Comparison of ENCODE assay signal across 21 mouse cellular contexts in genomic region chr1:97761477-97761876, GRCm38 (mm10). TPM values are rescaled to one million over a fixed set of nuclear protein-coding genes. Genes with fewer than 3 reads are reported as not detected.
DNase-seq lines count a peak whose midpoint lies in the region; ATAC-seq lines count a peak whose summit lies in the region.
"Had no signal": no experiment of that assay in that cellular context is flagged by ENCODE, and none has a peak within 500 bp of the region (broad histone marks: within the 10 kb centered on the region; RNA-seq: fewer than 3 reads in every experiment).

No protein-coding gene starts in this region.

- WGBS in heart, embryonic 12.5 days: 45% methylated on average over 6 of the region's 6 CpGs
- 82% methylated on average over 6 of the region's 6 CpGs for WGBS in forebrain, embryonic 13.5 days

- intact Hi-C loops in heart, postnatal 10 days (cut with DNase I): loop anchor here (5.0 kb wide), 1 partner anchor 36 kb away; no protein-coding TSS in a partner anchor

- H3K27me3 ChIP-seq in heart, embryonic 12.5 days (replicated peaks): no peaks in the 10 kb centered on the region
- H3K27me3 ChIP-seq in forebrain, embryonic 13.5 days: no peaks in the 10 kb centered on the region
- H3K27me3 ChIP-seq: embryonic facial prominence, embryonic 12.5 days; hindbrain, embryonic 12.5 days; liver, embryonic 13.5 days; midbrain, embryonic 12.5 days had no signal

- H3K9ac ChIP-seq in heart, embryonic 12.5 days: no peak overlapping the region
- H3K9ac ChIP-seq in forebrain, embryonic 13.5 days: no peak overlapping the region
- H3K9ac ChIP-seq: embryonic facial prominence, embryonic 12.5 days; hindbrain, embryonic 12.5 days; liver, embryonic 13.5 days; midbrain, embryonic 12.5 days had no signal

- H3K9me3 ChIP-seq in heart, embryonic 12.5 days (replicated peaks): no peaks in the 10 kb centered on the region
- no peaks in the 10 kb centered on the region for H3K9me3 ChIP-seq in forebrain, embryonic 13.5 days (replicated peaks)
- H3K9me3 ChIP-seq: embryonic facial prominence, embryonic 12.5 days; hindbrain, embryonic 12.5 days; liver, embryonic 13.5 days; midbrain, embryonic 12.5 days had no signal

- H3K4me2 ChIP-seq in heart, embryonic 12.5 days: peak overlapping the region; percentile 56
- H3K4me2 ChIP-seq in forebrain, embryonic 13.5 days: no peak overlapping the region
- H3K4me2 ChIP-seq: embryonic facial prominence, embryonic 12.5 days; hindbrain, embryonic 12.5 days; liver, embryonic 13.5 days; midbrain, embryonic 12.5 days had no signal

- no peak for DNase-seq in frontal cortex, postnatal 14 days (ENCODE audit: low spot score in 2 of 2)
- DNase-seq in brain, adult 2 months (ENCODE audit: low read depth, low spot score): peak; percentile 64
- DNase-seq in heart, postnatal 10 days: peak; percentile 71 to 75
- no peak for DNase-seq in embryo, embryonic 11 days
- DNase-seq in adrenal gland, postnatal 10 days: no peak
- DNase-seq: adrenal gland, postnatal 36 days; cerebellum, adult 11-12 months; cerebellum, postnatal 10 days; gastrocnemius, adult 2 months; liver, embryonic 13.5 days; lung, adult 2 months; lung, postnatal 14 days; thymus, adult 18-20 months; thymus, postnatal 4 days had no signal

- peak overlapping the region; percentile 66; the same call in 1 of the 2 replicates for H3K27ac ChIP-seq in heart, embryonic 12.5 days (ENCODE audit: poor library complexity, severe bottlenecking)
- no peak overlapping the region for H3K27ac ChIP-seq in forebrain, embryonic 13.5 days
- H3K27ac ChIP-seq: embryonic facial prominence, embryonic 12.5 days; gastrocnemius, adult 2 months; hindbrain, embryonic 12.5 days; liver, embryonic 13.5 days; midbrain, embryonic 12.5 days had no signal

- H3K4me3 ChIP-seq in heart, embryonic 12.5 days: no peak overlapping the region
- no peak overlapping the region for H3K4me3 ChIP-seq in forebrain, embryonic 13.5 days
- H3K4me3 ChIP-seq: embryonic facial prominence, embryonic 12.5 days; gastrocnemius, adult 2 months; hindbrain, embryonic 12.5 days; liver, embryonic 13.5 days; midbrain, embryonic 12.5 days had no signal

- no peaks in the 10 kb centered on the region; the same call in 1 of the 2 replicates for H3K36me3 ChIP-seq in heart, embryonic 12.5 days
- H3K36me3 ChIP-seq in forebrain, embryonic 13.5 days (ENCODE audit: poor library complexity, severe bottlenecking): 0 out of 2 replicates have a peak, but pooled peaks cover 3% of the 10 kb centered on the region
- H3K36me3 ChIP-seq: midbrain, embryonic 12.5 days had no signal

- H3K4me1 ChIP-seq in heart, embryonic 12.5 days (replicated peaks): peaks cover 2% of the 10 kb centered on the region; the same call in 1 of the 2 replicates
- 0 out of 2 replicates have a peak, but pooled peaks cover 5% of the 10 kb centered on the region for H3K4me1 ChIP-seq in forebrain, embryonic 13.5 days
- H3K4me1 ChIP-seq: embryonic facial prominence, embryonic 12.5 days; hindbrain, embryonic 12.5 days; midbrain, embryonic 12.5 days had no signal

- 0 out of 2 replicates have a peak, but pooled peaks have one; percentile 7 for ATAC-seq in frontal cortex, adult (ENCODE audit: low TSS enrichment)
- 0 out of 2 replicates have a peak, but pooled peaks have one; percentile 22 for ATAC-seq in heart, embryonic 12.5 days (ENCODE audit: insufficient number of reproducible peaks, low FRiP score)
- no peak for ATAC-seq in forebrain, embryonic 13.5 days
- ATAC-seq: intestine, postnatal 0 days had no signal

RNA-seq across cellular contexts. Expression of gene Gin1, which starts 8.5 kb away (rescaled TPM):
- 17.1 and 17.8 TPM in 2 replicates for polyA plus RNA-seq in heart, embryonic 12.5 days (2016; fragmentation: Nextera tagmentation; extraction: Ambion mirVana)
- 10 to 100 TPM in 1 of 2 experiments, 1 to 10 TPM in 1; 9.1 to 10.1 TPM for total RNA-seq in heart, postnatal 10 days (2021)
- polyA plus RNA-seq in forebrain, embryonic 13.5 days (2015; fragmentation: Nextera tagmentation; extraction: Ambion mirVana): 22.1 and 23.2 TPM in 2 replicates
- total RNA-seq in adrenal gland, postnatal 10 days (2021): 10 to 100 TPM in 1 of 2 experiments, 1 to 10 TPM in 1; 7.9 to 10.6 TPM

RNA-seq across cellular contexts. Expression of gene Ppip5k2, which starts 8.7 kb away (rescaled TPM):
- polyA plus RNA-seq in heart, embryonic 12.5 days (2016; fragmentation: Nextera tagmentation; extraction: Ambion mirVana): 50.8 and 50.9 TPM in 2 replicates
- total RNA-seq in heart, postnatal 10 days (2021): 10 to 100 TPM; 72.2 to 91.8 TPM
- 44.8 and 51.7 TPM in 2 replicates for polyA plus RNA-seq in forebrain, embryonic 13.5 days (2015; fragmentation: Nextera tagmentation; extraction: Ambion mirVana)
- total RNA-seq in adrenal gland, postnatal 10 days (2021): 10 to 100 TPM; 16.1 to 19.7 TPM

Comparison
In these comparisons a context has a peak if more than half of its experiments do, and no peak if none do; other contexts are left out.
1. DNase-seq: peak in brain, adult 2 months (single experiment) and heart, postnatal 10 days (2 of 2); none in frontal cortex, postnatal 14 days (0 of 2), embryo, embryonic 11 days (single experiment) and adrenal gland, postnatal 10 days (single experiment).